Mouse (Mus musculus) frontal cortex, postnatal 25 days (tissue): ENCODE data around the gene Tchh.
"Not testable (repeated sequence)": the region's sequence is repeated elsewhere in the genome, so short reads cannot be mapped to it uniquely, and the experiment has no call there.

Experiments used
- DNase-seq, 2 experiments: peaks; one replicate each; pipeline ENCODE4 v3.0.0; 2022; ENCODE audit warnings: low spot score in 2 of 2

Gene Tchh

DNA sequence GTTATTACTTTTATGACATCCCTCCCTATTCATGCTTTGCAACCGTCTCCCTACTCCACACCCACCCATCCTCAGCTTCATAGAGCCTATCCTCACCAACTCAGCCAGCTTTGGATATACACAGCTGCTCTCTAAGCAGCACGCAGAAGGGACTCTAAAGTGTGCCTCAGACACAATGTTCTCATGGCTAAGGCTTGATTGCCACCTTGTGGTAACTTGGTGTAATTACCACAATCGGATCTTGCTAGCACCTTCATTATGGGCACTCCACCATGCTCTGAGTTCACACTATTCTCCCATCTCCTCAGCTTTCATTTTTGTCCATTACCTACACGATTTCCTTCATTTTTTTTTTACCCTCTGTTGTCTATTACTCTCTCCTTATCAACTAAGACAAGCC, 51.9 kb downstream of the Tchh start:
- peak in 1 of 2 experiments; percentile 35 for DNase-seq

- DNase-seq: not testable (repeated sequence)
Measured at GRCm38 (mm10) chr3:93494774-93495173, 52.6 kb downstream of the Tchh start.

- no peak for DNase-seq
Measured at GRCm38 (mm10) chr3:93497131-93497530, 55.0 kb downstream of the Tchh start.
